Mouse (Mus musculus): ENCODE measurements at regions not wholly inside any gene's neighbourhood (a gene's known extent, or its start where the extent isn't known, plus 50 kb on each side); places are given as distances from the start of the nearest gene placed in this dataset.
A peak's percentile ranks its signal among the peaks of the same experiment; 100 is the strongest.

DNA sequence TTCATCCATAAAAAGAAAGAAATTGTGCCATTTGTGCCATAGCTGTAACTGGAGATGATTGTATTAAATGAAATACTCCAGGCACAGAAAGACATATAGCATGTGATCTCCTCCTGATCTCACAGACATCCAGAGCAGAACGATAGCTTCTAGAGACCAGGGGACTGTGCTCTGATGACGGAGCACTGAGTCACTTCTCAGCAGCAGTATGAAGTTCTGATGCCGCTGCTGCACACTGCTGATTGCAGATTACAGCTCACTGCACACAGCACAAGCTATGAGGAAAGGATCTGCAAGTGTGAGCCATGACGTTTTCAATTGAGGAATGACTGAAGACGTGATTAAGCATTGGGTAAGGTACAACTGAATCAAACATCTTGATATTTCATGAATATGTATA, 190.6 kb upstream of the Adamts9 start:
- no peak for DNase-seq (ENCODE audit: low read depth, low spot score)

GRCm38 (mm10) chr6:93130946-93131685, 187.8 kb upstream of the Adamts9 start:
- DNase-seq (ENCODE audit: low read depth, low spot score) = no peak

DNA sequence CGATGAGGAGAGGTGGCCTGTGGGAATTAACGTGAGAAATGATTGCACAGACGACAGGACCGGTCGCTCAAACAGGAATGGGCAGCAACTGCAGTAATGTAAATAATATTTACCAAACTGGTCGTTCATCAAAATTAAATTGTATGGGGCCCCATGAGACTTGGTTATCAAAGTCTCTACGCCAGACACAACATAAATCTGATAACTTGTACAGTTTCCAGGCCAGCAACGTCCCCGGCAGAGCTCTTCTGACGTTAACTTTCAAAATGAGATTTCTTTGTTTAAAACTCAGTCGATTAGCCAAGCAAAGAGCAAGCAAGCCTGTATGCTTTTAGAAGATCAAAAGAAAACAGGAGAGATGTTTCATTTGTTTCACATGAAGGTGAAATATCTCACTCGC, 176.2 kb upstream of the Adamts9 start:
- DNase-seq (ENCODE audit: low read depth, low spot score) = peak; percentile 11

DNA sequence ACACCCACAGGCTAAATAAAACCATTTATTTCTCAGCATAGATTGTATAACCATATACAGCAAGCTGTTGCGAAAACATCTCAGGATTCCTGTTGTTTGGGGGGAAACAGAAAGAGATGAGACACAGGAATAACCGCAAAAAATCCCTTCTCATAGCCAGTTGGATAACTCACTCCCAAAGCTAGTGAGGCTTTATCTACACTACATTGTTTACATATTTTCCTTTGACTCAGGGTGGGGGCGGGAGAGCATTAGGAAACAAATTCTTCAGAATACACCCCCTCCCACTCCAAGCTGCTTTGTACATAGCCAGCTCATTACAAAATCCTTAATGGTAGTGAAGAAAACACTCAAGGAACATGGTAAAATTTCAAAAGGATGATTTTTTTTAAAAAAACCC, 170.1 kb upstream of the Adamts9 start:
- no peak for DNase-seq (ENCODE audit: low read depth, low spot score)

- no peak for DNase-seq (ENCODE audit: low read depth, low spot score)
Observed at GRCm38 (mm10) chr6:93094730-93095360, 151.6 kb upstream of the Adamts9 start.

GRCm38 (mm10) chr6:93093770-93094169, 150.5 kb upstream of the Adamts9 start:
- DNase-seq (ENCODE audit: low read depth, low spot score) = no peak

DNA sequence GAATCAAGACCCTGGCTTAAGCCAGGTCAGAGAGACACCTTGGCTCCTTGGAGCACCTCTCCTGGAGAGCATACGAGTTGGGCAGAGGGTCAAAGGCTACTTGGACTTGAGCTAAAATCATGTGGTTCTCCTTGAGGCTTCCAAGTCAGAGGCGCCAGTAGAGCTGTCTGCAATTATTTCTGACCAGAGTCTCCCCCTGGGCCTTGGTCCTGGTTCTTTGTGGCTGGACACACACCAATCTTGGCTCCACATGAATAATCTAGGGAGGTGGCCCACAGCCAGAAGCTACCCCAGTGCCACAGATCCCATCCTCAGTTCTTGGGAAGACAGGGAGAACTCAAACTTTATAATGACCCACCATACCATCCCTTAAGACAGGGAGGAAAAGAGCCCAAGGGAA, 144.0 kb upstream of the Adamts9 start:
- DNase-seq (ENCODE audit: low read depth, low spot score) = no peak

- DNase-seq (ENCODE audit: low read depth, low spot score) = no peak
Observed at GRCm38 (mm10) chr6:93084286-93084685, 141.0 kb upstream of the Adamts9 start.

DNA sequence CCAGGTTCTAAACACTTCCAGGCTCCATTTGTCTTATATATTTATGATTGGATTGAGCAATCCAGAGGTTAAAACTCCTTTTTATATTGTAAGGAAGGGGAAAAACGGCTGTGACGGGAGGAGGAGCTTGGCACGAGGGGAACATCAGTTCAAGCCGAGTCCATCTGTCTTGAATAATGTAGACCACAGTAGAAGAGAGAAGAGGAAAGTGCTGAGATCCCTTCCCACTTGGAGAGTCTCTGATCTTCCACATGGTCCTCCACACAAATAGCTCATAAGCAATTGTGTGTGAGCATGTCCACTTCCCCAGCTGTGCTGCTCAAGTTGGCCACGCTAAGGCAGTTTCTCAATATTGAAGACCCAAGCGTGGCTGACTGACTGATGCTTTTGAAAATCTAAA, 140.4 kb upstream of the Adamts9 start:
- no peak for DNase-seq (ENCODE audit: low read depth, low spot score)

DNA sequence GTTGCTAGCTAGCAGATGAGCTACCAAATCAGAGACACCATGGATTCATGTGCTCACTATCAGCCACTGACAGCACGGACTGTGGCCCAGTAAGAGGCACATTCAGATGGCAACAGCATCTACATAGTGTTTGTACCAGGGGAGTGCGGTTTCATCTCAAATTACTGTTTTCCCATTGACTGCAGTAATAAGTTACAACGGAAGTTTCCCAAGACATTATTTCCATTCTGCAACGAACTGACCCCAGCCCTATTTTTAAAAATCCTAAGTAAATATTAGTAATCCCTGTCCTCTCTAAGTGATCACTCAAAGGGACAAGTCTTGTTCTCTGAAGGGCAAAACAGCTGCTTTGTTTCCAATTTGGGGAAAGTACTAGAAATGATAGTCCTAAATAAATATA, 138.9 kb upstream of the Adamts9 start:
- DNase-seq (ENCODE audit: low read depth, low spot score) = no peak

GRCm38 (mm10) chr6:93076681-93077080, 133.4 kb upstream of the Adamts9 start:
- no peak for DNase-seq (ENCODE audit: low read depth, low spot score)

DNA sequence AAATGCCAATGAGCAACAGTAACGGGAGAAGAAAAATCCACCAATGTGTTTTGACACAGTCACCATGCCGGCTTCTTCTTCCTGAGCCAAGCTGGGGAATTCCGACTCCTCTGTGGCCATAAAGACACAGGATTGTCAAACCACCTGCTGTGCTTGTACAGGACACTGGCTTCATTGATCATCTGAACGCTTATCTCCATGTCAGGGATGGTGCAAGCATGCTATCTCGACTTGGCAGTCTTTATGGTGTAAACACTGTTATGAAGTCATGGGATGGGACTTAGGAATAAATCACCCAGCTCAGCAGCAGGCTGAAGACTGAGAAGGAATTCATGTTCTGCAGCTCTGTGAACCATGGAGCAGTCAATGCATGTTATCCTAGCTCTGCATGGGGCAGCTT, 132.6 kb upstream of the Adamts9 start:
- no peak for DNase-seq (ENCODE audit: low read depth, low spot score)

- no peak for DNase-seq (ENCODE audit: low read depth, low spot score)
Observed at GRCm38 (mm10) chr6:93075011-93075410, 131.7 kb upstream of the Adamts9 start.

- DNase-seq (ENCODE audit: low read depth, low spot score) = no peak
Observed at GRCm38 (mm10) chr6:93070916-93071315, 127.6 kb upstream of the Adamts9 start.

DNA sequence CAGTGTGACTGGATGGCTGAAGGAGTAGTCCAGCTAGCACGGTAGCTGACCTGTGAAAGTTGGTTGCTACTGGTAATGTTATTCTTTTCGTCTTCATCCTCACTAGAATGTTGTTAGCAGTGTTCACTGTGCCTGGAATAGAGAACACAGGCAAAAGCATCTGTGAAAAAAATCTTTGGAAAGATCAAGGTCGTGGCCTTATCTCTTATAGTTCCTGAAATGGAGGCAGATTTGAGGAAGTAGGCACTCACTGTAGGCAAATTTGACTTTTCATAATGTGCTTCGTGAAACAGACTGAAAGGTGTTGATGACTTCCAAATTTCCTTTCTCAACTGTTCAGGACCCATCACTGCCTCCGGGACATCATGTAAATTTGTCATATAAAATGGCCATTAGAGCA, 124.5 kb upstream of the Adamts9 start:
- no peak for DNase-seq (ENCODE audit: low read depth, low spot score)

DNA sequence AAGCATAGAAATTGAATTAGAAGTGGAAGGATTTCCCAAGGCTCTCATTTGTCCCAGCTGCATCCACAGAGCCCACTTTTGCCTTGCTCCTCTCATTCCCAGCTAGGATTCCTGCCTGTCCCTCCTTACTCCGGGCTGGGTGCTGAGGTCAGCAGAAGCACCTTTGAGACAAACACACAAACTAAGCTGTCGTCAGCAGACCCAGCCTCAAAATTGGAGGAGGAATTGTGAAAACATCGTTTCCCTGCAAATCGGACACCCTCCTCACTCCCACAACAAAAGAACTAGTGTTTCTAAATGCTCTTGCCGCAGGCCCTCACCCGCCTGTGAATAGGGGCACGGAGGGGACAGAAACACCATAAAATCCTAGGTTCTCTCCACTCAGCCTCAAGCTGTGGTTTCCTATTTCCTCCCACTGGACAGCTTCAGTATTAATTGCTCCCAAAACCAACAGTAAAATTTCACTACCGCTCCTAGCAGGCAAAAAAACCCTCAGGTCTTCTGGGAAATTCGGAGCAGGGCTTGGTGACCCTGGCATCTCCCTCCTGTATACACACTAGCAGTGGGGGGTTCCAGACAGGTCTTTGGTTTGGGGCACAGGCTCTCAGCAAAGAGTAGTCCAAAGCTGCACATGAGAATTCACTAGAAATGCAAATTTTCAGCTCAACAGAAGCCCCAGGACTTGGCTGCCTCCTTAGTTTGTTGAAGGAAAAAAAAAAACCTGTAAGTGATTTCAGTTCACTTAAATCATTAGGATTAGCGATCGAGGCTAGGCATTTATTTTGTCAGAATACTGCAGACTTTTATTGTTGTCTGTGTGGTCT, 123.5 kb upstream of the Adamts9 start:
- peak; percentile 43 for DNase-seq (ENCODE audit: low read depth, low spot score)

GRCm38 (mm10) chr6:93065917-93066552, 122.7 kb upstream of the Adamts9 start:
- no peak for DNase-seq (ENCODE audit: low read depth, low spot score)

DNA sequence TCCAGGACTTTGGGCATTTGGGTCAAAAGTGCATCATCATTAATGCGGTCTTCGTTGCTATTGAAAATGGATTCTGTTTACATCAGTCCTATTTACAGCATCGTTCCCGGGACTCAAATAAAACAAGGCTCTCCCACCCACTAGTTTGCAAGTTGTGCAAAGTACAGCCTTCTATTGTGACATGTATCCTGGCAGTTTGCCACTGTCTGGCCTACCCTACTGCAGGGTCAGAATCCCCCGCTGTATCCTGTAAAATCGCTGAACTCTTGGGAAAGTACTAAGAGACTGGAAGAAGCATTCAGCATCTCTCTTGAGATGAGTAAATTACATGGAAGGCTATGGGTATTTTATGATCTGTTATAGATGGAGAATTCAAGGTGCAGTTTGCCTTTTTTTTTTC, 122.1 kb upstream of the Adamts9 start:
- no peak for DNase-seq (ENCODE audit: low read depth, low spot score)

GRCm38 (mm10) chr6:93064366-93064765, 121.1 kb upstream of the Adamts9 start:
- DNase-seq (ENCODE audit: low read depth, low spot score) = no peak

GRCm38 (mm10) chr6:93061741-93062140, 118.4 kb upstream of the Adamts9 start:
- DNase-seq (ENCODE audit: low read depth, low spot score) = no peak

DNA sequence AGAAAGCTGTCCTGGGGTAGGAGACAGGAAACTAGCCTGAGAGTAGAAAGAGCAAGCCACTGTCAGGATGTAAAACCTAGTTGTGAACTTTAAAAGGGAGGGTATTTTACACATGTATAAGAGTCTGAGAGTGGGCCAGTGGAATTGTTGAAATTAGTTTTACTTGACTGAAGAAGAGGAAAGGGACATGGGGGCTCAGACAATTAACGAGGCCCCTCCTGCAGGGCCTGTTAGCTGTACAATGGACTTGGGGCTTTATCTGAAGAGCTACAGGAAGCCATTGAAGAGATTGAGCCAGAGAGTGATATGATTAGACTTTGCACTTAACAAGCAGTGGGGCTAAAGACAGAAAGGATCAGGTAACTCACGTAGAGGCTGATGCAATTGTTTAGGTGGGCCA, 102.2 kb upstream of the Adamts9 start:
- no peak for DNase-seq (ENCODE audit: low read depth, low spot score)

DNA sequence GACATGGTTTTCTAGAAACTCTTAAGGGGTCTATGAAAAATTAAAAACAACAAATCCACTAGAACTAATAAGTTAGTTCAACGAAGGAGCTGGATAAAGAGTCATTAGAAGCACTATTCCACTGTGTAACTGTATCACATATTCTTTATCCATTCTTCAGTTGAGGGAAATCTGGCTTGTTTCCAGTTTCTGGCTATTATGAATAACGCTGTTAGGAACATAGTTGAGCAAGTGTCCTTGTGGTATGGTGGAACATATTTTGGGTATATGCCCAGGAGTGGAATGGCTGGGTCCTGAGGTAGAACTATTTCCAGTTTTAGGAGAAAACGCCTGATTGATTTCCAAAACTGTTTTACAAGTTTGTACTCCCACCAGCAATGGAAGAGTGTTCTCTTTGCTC, 97.7 kb upstream of the Adamts9 start:
- no peak for DNase-seq (ENCODE audit: low read depth, low spot score)

All from embryo, embryonic 11.5 days (tissue).